Mouse (Mus musculus): ENCODE results near the gene Cep63. TPM values are rescaled to one million over a fixed set of nuclear protein-coding genes. Genes with fewer than 3 reads are reported as not detected.

Gene Cep63
- polyA plus RNA-seq, 1 experiment, result 6.1 TPM

GRCm38 (mm10) chr9:102558463-102558862 lies 67.9 kb downstream of the Cep63 start:
- DNase-seq, result no peak
- H3K4me1 ChIP-seq (replicated peaks; ENCODE audit: control insufficient read depth, insufficient read depth, low read length), result no peaks in the 10 kb centered on the region
- H3K27ac ChIP-seq (ENCODE audit: control insufficient read depth, insufficient read depth, low read length), result no peak overlapping the region
- no peaks in the 10 kb centered on the region for H3K36me3 ChIP-seq (ENCODE audit: control insufficient read depth, insufficient read depth, low read length)
- 95% methylated on average over 3 of the region's 3 CpGs for WGBS
- TF ChIP-seq POLR2A (IDR thresholded peaks at IDR 0.05; ENCODE audit: control insufficient read depth, extremely low read depth, insufficient read depth, low read length, poor library complexity), result no peak
- TF ChIP-seq CTCF (IDR thresholded peaks at IDR 0.05; ENCODE audit: borderline replicate concordance, control insufficient read depth, extremely low read depth, insufficient read depth, low read length, poor library complexity), result no peak
- H3K27me3 ChIP-seq (ENCODE audit: control insufficient read depth, insufficient read depth, low read length), result no peaks in the 10 kb centered on the region
- H3K4me3 ChIP-seq (ENCODE audit: control insufficient read depth, insufficient read depth, low read length), result no peak overlapping the region

DNA sequence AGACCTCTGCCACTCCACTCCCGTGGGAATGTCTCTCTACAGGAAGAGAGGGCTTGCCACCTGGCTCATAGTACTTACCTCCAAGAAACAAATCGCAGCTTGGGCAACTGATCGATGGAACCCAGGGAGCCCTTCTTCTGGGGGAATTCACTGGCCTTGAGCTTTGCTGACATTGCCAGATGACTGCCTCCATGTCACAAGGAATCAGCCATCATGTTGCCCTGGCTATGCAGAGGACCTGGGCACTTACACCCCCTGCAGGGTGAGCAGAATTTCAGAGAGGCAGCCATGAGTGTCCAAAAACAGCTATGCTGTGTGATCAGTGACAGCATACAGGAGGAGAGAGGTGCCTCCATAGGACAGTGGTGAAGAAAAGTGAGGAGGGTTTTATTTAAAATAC lies 72.6 kb downstream of the Cep63 start:
- no peak for TF ChIP-seq CTCF (IDR thresholded peaks at IDR 0.05; ENCODE audit: borderline replicate concordance, control insufficient read depth, extremely low read depth, insufficient read depth, low read length, poor library complexity)
- no peak for TF ChIP-seq POLR2A (IDR thresholded peaks at IDR 0.05; ENCODE audit: control insufficient read depth, extremely low read depth, insufficient read depth, low read length, poor library complexity)
- Histone ChIP-seq H3K27me3 (ENCODE audit: control insufficient read depth, insufficient read depth, low read length) (no peaks in the 10 kb centered on the region), H3K36me3 (ENCODE audit: control insufficient read depth, insufficient read depth, low read length) (no peaks in the 10 kb centered on the region), H3K4me3 (ENCODE audit: control insufficient read depth, insufficient read depth, low read length) (no peak overlapping the region), H3K27ac (ENCODE audit: control insufficient read depth, insufficient read depth, low read length) (no peak overlapping the region), H3K4me1 (replicated peaks; ENCODE audit: control insufficient read depth, insufficient read depth, low read length) (no peaks in the 10 kb centered on the region; the same call in 1 of the 2 replicates)
- 89% methylated on average over 3 of the region's 3 CpGs for WGBS
- no peak for DNase-seq

GRCm38 (mm10) chr9:102551771-102552170 lies 74.6 kb downstream of the Cep63 start:
- Histone ChIP-seq H3K4me1 (replicated peaks; ENCODE audit: control insufficient read depth, insufficient read depth, low read length) (no peaks in the 10 kb centered on the region; the same call in 1 of the 2 replicates), H3K4me3 (ENCODE audit: control insufficient read depth, insufficient read depth, low read length) (no peak overlapping the region), H3K36me3 (ENCODE audit: control insufficient read depth, insufficient read depth, low read length) (no peaks in the 10 kb centered on the region), H3K27ac (ENCODE audit: control insufficient read depth, insufficient read depth, low read length) (no peak overlapping the region), H3K27me3 (ENCODE audit: control insufficient read depth, insufficient read depth, low read length) (no peaks in the 10 kb centered on the region)
- no peak for DNase-seq
- 60% methylated on average over 10 of the region's 10 CpGs for WGBS
- TF ChIP-seq POLR2A (IDR thresholded peaks at IDR 0.05; ENCODE audit: control insufficient read depth, extremely low read depth, insufficient read depth, low read length, poor library complexity), result no peak
- no peak for TF ChIP-seq CTCF (IDR thresholded peaks at IDR 0.05; ENCODE audit: borderline replicate concordance, control insufficient read depth, extremely low read depth, insufficient read depth, low read length, poor library complexity)

DNA sequence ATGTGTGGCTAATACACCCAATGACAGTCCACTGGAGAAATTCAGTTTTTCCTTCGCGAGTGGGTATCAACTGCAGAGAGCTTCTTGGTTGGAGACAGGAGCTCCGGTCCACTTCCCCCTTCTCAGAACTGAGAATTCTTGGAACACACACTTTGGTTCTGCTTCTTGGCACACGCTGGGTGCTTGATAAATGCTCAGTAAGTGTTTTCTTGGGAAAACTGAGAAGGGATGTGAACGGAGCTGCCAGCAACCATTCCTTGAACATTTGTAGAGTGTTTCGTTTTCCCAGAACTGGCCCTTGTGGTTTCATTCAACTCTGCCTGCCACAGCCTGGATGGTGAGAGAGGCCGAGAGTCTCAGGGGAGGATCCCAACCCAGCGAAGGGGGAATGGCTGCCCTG lies 77.1 kb downstream of the Cep63 start:
- Histone ChIP-seq H3K27ac (ENCODE audit: control insufficient read depth, insufficient read depth, low read length) (no peak overlapping the region), H3K27me3 (ENCODE audit: control insufficient read depth, insufficient read depth, low read length) (peaks cover 3% of the 10 kb centered on the region; the same call in 1 of the 2 replicates), H3K4me1 (replicated peaks; ENCODE audit: control insufficient read depth, insufficient read depth, low read length) (no peaks in the 10 kb centered on the region; the same call in 1 of the 2 replicates), H3K36me3 (ENCODE audit: control insufficient read depth, insufficient read depth, low read length) (no peaks in the 10 kb centered on the region), H3K4me3 (ENCODE audit: control insufficient read depth, insufficient read depth, low read length) (no peak overlapping the region)
- no peak for TF ChIP-seq CTCF (IDR thresholded peaks at IDR 0.05; ENCODE audit: borderline replicate concordance, control insufficient read depth, extremely low read depth, insufficient read depth, low read length, poor library complexity)
- no peak for TF ChIP-seq POLR2A (IDR thresholded peaks at IDR 0.05; ENCODE audit: control insufficient read depth, extremely low read depth, insufficient read depth, low read length, poor library complexity)
- DNase-seq, result no peak
- 31% methylated on average over 8 of the region's 8 CpGs for WGBS

- no peak overlapping the region for H3K27ac ChIP-seq (ENCODE audit: control insufficient read depth, insufficient read depth, low read length)
- peaks cover 3% of the 10 kb centered on the region; the same call in 1 of the 2 replicates for H3K27me3 ChIP-seq (ENCODE audit: control insufficient read depth, insufficient read depth, low read length)
- DNase-seq, result no peak
- H3K4me3 ChIP-seq (ENCODE audit: control insufficient read depth, insufficient read depth, low read length), result no peak overlapping the region
- 90% methylated on average over 7 of the region's 7 CpGs for WGBS
- TF ChIP-seq CTCF (IDR thresholded peaks at IDR 0.05; ENCODE audit: borderline replicate concordance, control insufficient read depth, extremely low read depth, insufficient read depth, low read length, poor library complexity) (no peak), POLR2A (IDR thresholded peaks at IDR 0.05; ENCODE audit: control insufficient read depth, extremely low read depth, insufficient read depth, low read length, poor library complexity) (no peak)
- H3K4me1 ChIP-seq (replicated peaks; ENCODE audit: control insufficient read depth, insufficient read depth, low read length), result peaks cover 7% of the 10 kb centered on the region
- H3K36me3 ChIP-seq (ENCODE audit: control insufficient read depth, insufficient read depth, low read length), result no peaks in the 10 kb centered on the region
These were observed 79.3 kb downstream of the Cep63 start for GRCm38 (mm10) chr9:102547028-102547354.

DNA sequence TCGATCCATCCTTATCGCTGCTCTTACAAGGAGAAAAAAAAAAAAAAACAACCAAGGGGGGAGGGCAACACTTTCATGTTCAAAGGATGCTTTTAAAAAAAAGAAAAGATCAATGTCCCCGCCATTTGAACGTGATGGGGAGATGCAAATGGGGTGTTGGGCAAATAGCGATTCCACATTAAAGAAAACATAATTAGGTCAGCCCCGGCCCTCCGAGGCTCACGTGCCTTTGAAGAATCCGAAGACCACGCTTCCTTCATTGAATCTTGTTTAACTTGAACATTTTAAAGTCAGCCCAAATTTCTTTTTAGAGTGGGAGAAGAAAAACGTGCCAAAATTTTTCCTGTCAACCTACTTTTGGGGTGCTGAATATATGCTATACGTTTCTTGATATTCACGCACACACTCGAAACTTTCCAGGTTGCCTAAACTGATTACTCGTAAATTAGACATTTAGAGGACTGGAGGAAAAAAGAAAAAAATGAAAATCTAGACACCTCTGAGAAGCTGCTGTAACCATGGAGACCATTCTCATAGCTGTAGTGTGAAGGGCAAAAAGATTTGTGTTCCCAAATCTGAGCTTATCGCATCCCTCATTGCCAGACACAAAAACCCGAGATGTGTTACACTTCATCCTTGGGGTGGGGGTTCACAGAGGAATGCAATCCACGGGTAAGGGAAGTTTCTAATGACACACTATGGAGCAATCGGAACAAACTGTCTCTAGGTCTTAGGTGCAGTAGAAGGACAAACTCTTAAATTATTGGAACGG lies 79.9 kb downstream of the Cep63 start:
- no peak for TF ChIP-seq POLR2A (IDR thresholded peaks at IDR 0.05; ENCODE audit: control insufficient read depth, extremely low read depth, insufficient read depth, low read length, poor library complexity)
- TF ChIP-seq CTCF (IDR thresholded peaks at IDR 0.05; ENCODE audit: borderline replicate concordance, control insufficient read depth, extremely low read depth, insufficient read depth, low read length, poor library complexity), result no peak
- no peaks in the 10 kb centered on the region for H3K36me3 ChIP-seq (ENCODE audit: control insufficient read depth, insufficient read depth, low read length)
- no peak for DNase-seq
- H3K27me3 ChIP-seq (ENCODE audit: control insufficient read depth, insufficient read depth, low read length), result peaks cover 3% of the 10 kb centered on the region; the same call in 1 of the 2 replicates
- 70% methylated on average over 20 of the region's 20 CpGs for WGBS
- no peak overlapping the region for H3K27ac ChIP-seq (ENCODE audit: control insufficient read depth, insufficient read depth, low read length)
- H3K4me3 ChIP-seq (ENCODE audit: control insufficient read depth, insufficient read depth, low read length), result no peak overlapping the region
- peaks cover 12% of the 10 kb centered on the region for H3K4me1 ChIP-seq (replicated peaks; ENCODE audit: control insufficient read depth, insufficient read depth, low read length)
